Mouse (Mus musculus) stomach, postnatal 0 days (tissue): ENCODE measurements around the gene Cacng1.

Source experiments
- CTCF ChIP-seq: IDR thresholded peaks from 2 replicates; pipeline ENCODE4 v1.5.1; 2016; ENCODE audit warnings: antibody characterized with exemption, low read depth, mild to moderate bottlenecking, moderate library complexity
- EP300 ChIP-seq: optimal IDR thresholded peaks from 2 replicates; pipeline ENCODE3; 2016; ENCODE audit warnings: antibody characterized with exemption

DNA sequence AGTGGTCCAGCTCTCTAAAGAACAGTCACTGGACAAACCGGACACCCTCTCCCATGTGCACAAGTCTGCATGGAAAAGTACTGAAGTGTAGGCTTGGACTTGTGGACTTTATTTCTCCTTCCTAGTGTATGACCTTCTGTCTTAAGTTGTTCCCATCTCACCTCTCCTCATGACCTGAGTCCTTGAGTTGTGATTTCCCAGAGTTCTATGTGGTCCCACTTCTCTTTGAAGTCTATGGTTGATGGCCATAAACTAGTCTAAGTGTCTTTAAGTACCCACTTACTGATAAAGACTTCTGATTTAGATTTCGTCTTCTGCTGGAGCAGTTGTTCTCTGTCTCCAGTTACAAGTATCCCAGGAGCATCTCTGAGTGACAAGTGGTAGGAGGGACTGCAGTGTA is 48.8 kb downstream of the Cacng1 start:
- TF ChIP-seq CTCF (no peak), EP300 (no peak)
